Mouse (Mus musculus) ES-Bruce4 (cell line): ENCODE data around the gene Flvcr2.

Source experiments
- CTCF ChIP-seq: IDR thresholded peaks from one replicate; pipeline ENCODE4 v1.8.1; 2011; ENCODE audit warnings: low read depth, low read length
- POLR2A ChIP-seq: IDR thresholded peaks from one replicate; pipeline ENCODE4 v1.8.1; 2011; ENCODE audit warnings: low read length; ENCODE audit not compliant: insufficient read depth

DNA sequence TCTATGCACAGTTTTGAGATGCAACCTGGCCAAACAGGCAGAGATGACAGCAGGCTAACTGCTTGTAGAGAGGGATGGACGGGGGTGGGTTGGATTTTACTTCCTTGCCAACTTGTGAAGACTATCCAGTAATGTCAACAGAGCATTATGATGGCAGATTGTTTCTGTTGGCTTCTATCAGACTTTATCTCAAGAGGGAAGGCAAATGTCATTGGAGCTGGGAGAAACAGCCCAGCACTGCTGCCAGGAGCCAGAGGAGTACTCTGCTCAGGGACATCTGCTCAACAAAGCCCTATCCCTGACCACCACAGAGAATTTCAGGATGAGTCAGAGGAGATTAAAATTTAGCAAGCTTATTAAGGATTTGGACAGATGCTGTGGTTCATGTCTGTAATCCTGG lies 18.3 kb downstream of the Flvcr2 start:
- TF ChIP-seq CTCF (no peak), POLR2A (no peak)
